Mouse (Mus musculus): ENCODE data around the gene Gpr162.

- no peak for TF ChIP-seq CTCF (conservative IDR thresholded peaks at IDR 0.05; ENCODE audit: low read length)
- TF ChIP-seq NANOG (IDR thresholded peaks at IDR 0.05; ENCODE audit: borderline replicate concordance, low read length) = no peak
Measured at GRCm38 (mm10) chr6:124814448-124814847, 49.3 kb downstream of the Gpr162 start.

Data from E14TG2a.4 (cell line).